In the genomic region with DNA sequence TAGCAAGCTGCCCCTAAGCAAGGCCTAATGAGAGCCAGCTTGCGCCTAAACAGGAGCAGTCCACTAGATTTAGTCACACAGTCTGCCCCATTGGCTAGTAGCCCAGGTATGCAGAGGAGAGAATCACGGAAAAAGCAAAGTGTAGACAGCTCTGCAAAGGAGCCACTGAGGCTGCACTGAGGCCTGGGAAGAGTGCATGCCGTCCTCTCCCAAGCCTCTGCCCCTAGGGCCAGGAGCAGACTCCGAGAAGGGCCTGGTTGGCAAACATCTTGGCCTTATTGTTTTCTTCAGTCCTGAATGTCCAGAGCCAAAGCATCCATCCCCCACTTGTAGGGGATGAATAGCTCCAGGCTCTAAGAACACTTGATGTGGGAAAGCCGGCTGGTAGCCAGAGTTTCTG, we compare ENCODE assay signal across 14 mouse cellular contexts. TPM values are rescaled to one million over a fixed set of nuclear protein-coding genes. Genes with fewer than 3 reads are reported as not detected.
DNase-seq lines count a peak whose midpoint lies in the region; ATAC-seq and TF ChIP-seq lines count a peak whose summit lies in the region.
"Had no signal": no experiment of that assay in that cellular context is flagged by ENCODE, and none has a peak within 500 bp of the region (broad histone marks: within the 10 kb centered on the region; RNA-seq: fewer than 3 reads in every experiment).

No protein-coding gene starts in this region.

- H3K9me3 ChIP-seq in embryonic facial prominence, embryonic 11.5 days (replicated peaks; ENCODE audit: control insufficient read depth, low read length), result no peaks in the 10 kb centered on the region
- H3K9me3 ChIP-seq in embryonic facial prominence, embryonic 10.5 days, result no peaks in the 10 kb centered on the region

- no peaks in the 10 kb centered on the region for H3K4me1 ChIP-seq in embryonic facial prominence, embryonic 11.5 days (ENCODE audit: control insufficient read depth, insufficient read depth, low read length)
- peaks cover 12% of the 10 kb centered on the region for H3K4me1 ChIP-seq in embryonic facial prominence, embryonic 10.5 days
- peaks cover 12% of the 10 kb centered on the region for H3K4me1 ChIP-seq in lung, adult 2 months (ENCODE audit: control insufficient read depth, insufficient read depth, low read length)

- no peaks in the 10 kb centered on the region for H3K27me3 ChIP-seq in embryonic facial prominence, embryonic 11.5 days (ENCODE audit: control insufficient read depth, insufficient read depth, low read length)
- H3K27me3 ChIP-seq in embryonic facial prominence, embryonic 10.5 days (replicated peaks; ENCODE audit: low read depth, poor library complexity, severe bottlenecking), result no peaks in the 10 kb centered on the region

- H3K4me2 ChIP-seq in embryonic facial prominence, embryonic 11.5 days (ENCODE audit: low read depth, low read length), result no peak overlapping the region

- H3K4me3 ChIP-seq in embryonic facial prominence, embryonic 11.5 days (ENCODE audit: low read depth, low read length), result no peak overlapping the region
- H3K4me3 ChIP-seq in embryonic facial prominence, embryonic 10.5 days, result no peak overlapping the region
- H3K4me3 ChIP-seq in lung, adult 2 months (replicated peaks; ENCODE audit: extremely low read depth, low read depth, low read length), result no peak overlapping the region
- H3K4me3 ChIP-seq: myocyte had no signal

- no peaks in the 10 kb centered on the region; the same call in 1 of the 2 replicates for H3K36me3 ChIP-seq in embryonic facial prominence, embryonic 11.5 days (replicated peaks; ENCODE audit: control insufficient read depth, insufficient read depth, low read depth, low read length)
- peaks cover 56% of the 10 kb centered on the region for H3K36me3 ChIP-seq in embryonic facial prominence, embryonic 10.5 days (replicated peaks)

- no peak overlapping the region for H3K9ac ChIP-seq in embryonic facial prominence, embryonic 11.5 days (replicated peaks; ENCODE audit: low read length)

- WGBS in embryonic facial prominence, embryonic 11.5 days, result 85% methylated on average over 5 of the region's 5 CpGs
- WGBS in embryonic facial prominence, embryonic 10.5 days, result 85% methylated on average over 5 of the region's 5 CpGs
- WGBS in lung, adult 2 months, result 51% methylated on average over 5 of the region's 5 CpGs

- no peak for TF ChIP-seq POLR2A in lung, adult 2 months (IDR thresholded peaks at IDR 0.05; ENCODE audit: borderline replicate concordance, extremely low read depth, low read depth, low read length)

- ATAC-seq in embryonic facial prominence, embryonic 11.5 days (replicated peaks; ENCODE audit: insufficient number of reproducible peaks, low FRiP score, low TSS enrichment, low read depth), result no peak
- ATAC-seq: forebrain, embryonic 14.5 days; inflammation-experienced regulatory T-cells, adult 6 months had no signal

- TF ChIP-seq CTCF in lung, adult 2 months (IDR thresholded peaks at IDR 0.05; ENCODE audit: insufficient read depth, low read length), result no peak

- no peak overlapping the region for H3K27ac ChIP-seq in embryonic facial prominence, embryonic 11.5 days (replicated peaks; ENCODE audit: low read depth, low read length)
- H3K27ac ChIP-seq in embryonic facial prominence, embryonic 10.5 days (replicated peaks), result no peak overlapping the region

- DNase-seq in embryonic facial prominence, embryonic 11.5 days (ENCODE audit: low spot score), result peak; percentile 5
- DNase-seq in embryonic facial prominence, embryonic 10.5 days (ENCODE audit: low spot score), result no peak
- DNase-seq in lung, adult 18-20 months, result peak; percentile 12 to 21
- DNase-seq in lung, adult 2 months, result no peak
- peak; percentile 38 for DNase-seq in cerebellum, adult 9-11 months
- peak; percentile 29 to 46 for DNase-seq in layer of hippocampus, postnatal 10 days (ENCODE audit: low spot score in 2 of 2)
- DNase-seq in kidney, postnatal 4 days, result no peak
- no peak for DNase-seq in adrenal gland, postnatal 14 days
- DNase-seq: adrenal gland, adult 2 months had no signal

RNA-seq across cellular contexts. Expression of a gene that starts 5.0 kb away (rescaled TPM):
- polyA plus RNA-seq in embryonic facial prominence, embryonic 11.5 days (2014; fragmentation: Nextera tagmentation; extraction: Ambion mirVana), result 84.3 and 88.8 TPM in 2 replicates
- polyA plus RNA-seq in embryonic facial prominence, embryonic 10.5 days (2016; fragmentation: Nextera tagmentation; extraction: Ambion mirVana), result 97.6 and 99.9 TPM in 2 replicates
- polyA plus RNA-seq in lung, adult 2 months (2012; rRNA removed), result 28.4 and 30.3 TPM in 2 replicates
- 10 to 100 TPM; 71.8 to 72.0 TPM for total RNA-seq in layer of hippocampus, postnatal 10 days (2021)
- total RNA-seq in adrenal gland, postnatal 14 days (2021), result 19.1 and 21.9 TPM in 2 replicates

RNA-seq across cellular contexts. Expression of a gene that starts 30.3 kb away (rescaled TPM):
- polyA plus RNA-seq in embryonic facial prominence, embryonic 11.5 days (2014; fragmentation: Nextera tagmentation; extraction: Ambion mirVana), result 0.17 TPM in 1 of 2 replicates, not detected in the other
- polyA plus RNA-seq in embryonic facial prominence, embryonic 10.5 days (2016; fragmentation: Nextera tagmentation; extraction: Ambion mirVana), result 0.11 and 0.24 TPM in 2 replicates
- polyA plus RNA-seq in lung, adult 2 months (2012; rRNA removed), result 0.24 and 12.9 TPM in 2 replicates
- not detected for total RNA-seq in layer of hippocampus, postnatal 10 days (2021)
- 0.41 and 1.6 TPM in 2 replicates for total RNA-seq in adrenal gland, postnatal 14 days (2021)
- total RNA-seq: layer of hippocampus, adult 18-20 months; liver, adult 2 months had no signal
- polyA plus RNA-seq: forebrain, embryonic 14.5 days; liver, adult 2 months had no signal

Comparison
In these comparisons a context has a peak if more than half of its experiments do, and no peak if none do; other contexts are left out.
1. DNase-seq: peak in embryonic facial prominence, embryonic 11.5 days (single experiment), lung, adult 18-20 months (2 of 2), cerebellum, adult 9-11 months (single experiment) and layer of hippocampus, postnatal 10 days (2 of 2); none in embryonic facial prominence, embryonic 10.5 days (single experiment), lung, adult 2 months (single experiment), kidney, postnatal 4 days (0 of 2) and adrenal gland, postnatal 14 days (single experiment).